8 mouse cellular contexts compared by ENCODE assay signal in the genomic region with DNA sequence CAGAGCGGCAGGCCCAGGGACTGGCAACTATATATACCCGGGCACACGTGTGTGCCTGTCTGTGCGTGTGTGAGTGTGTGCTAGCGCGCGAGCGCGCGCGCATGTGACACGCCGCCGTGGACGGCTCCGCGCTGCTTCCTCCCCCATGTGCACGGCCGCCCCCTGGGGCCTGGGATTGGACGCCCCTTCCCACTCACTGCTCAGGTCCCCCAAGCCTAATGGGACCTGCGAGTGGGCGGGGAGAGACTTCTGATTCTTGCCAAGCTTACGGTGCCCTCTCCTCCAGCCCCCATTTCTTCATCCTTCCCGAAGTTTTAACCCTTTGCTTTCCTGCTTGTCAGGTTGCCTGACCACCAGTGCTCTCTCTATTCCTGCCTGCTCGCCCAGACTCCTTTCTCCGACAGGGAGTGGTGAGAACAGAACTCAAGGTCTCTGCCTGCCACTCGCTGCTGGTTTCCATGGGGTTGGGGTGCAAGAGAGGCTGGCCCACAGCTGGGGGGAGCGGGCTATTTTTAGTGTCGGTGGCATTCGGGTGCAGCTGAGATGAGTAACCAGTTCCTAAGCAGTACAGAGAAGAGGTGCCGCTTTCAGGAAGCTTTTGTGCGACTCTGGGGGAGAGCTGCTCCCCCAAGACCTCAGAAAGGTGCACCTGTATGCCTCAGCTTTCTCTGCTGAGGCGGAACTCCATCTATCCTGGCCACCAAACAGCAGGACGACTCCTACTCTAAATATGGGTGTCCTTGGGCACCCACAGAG. TPM values are rescaled to one million over a fixed set of nuclear protein-coding genes. Genes with fewer than 3 reads are reported as not detected.
DNase-seq lines count a peak whose midpoint lies in the region; ATAC-seq and TF ChIP-seq lines count a peak whose summit lies in the region.

No protein-coding gene starts in this region.

- peaks cover 81% of the 10 kb centered on the region for H3K27me3 ChIP-seq in embryonic facial prominence, embryonic 13.5 days
- H3K27me3 ChIP-seq in hindbrain, embryonic 11.5 days (ENCODE audit: control insufficient read depth, insufficient read depth, low read length) = peaks cover 72% of the 10 kb centered on the region
- peaks cover 55% of the 10 kb centered on the region for H3K27me3 ChIP-seq in midbrain, postnatal 0 days (ENCODE audit: insufficient read depth, low read length)

- no peak overlapping the region for H3K27ac ChIP-seq in embryonic facial prominence, embryonic 13.5 days
- no peak overlapping the region for H3K27ac ChIP-seq in hindbrain, embryonic 11.5 days (ENCODE audit: low read depth, low read length)
- H3K27ac ChIP-seq in midbrain, postnatal 0 days (ENCODE audit: low read depth, low read length) = no peak overlapping the region

- intact Hi-C loops in left cerebral cortex, postnatal 14 days (cut with DNase I) = loop anchor here (2.0 to 5.0 kb wide), 2 partner anchors 13 to 119 kb away; no protein-coding TSS in a partner anchor

- WGBS in embryonic facial prominence, embryonic 13.5 days = under 1% methylated on average over 34 of the region's 34 CpGs
- under 1% methylated on average over 30 of the region's 34 CpGs for WGBS in hindbrain, embryonic 11.5 days
- WGBS in midbrain, postnatal 0 days = under 1% methylated on average over 34 of the region's 34 CpGs

- peak overlapping the region; percentile 52 for H3K4me3 ChIP-seq in embryonic facial prominence, embryonic 13.5 days
- H3K4me3 ChIP-seq in hindbrain, embryonic 11.5 days (ENCODE audit: low read depth, low read length) = peak overlapping the region; percentile 24
- peak overlapping the region; percentile 52 for H3K4me3 ChIP-seq in midbrain, postnatal 0 days (ENCODE audit: low read depth, low read length)

- H3K9ac ChIP-seq in embryonic facial prominence, embryonic 13.5 days = peak overlapping the region; percentile 68
- H3K9ac ChIP-seq in hindbrain, embryonic 11.5 days (ENCODE audit: low read depth, low read length) = 0 out of 2 replicates have a peak overlapping the region, but pooled peaks have one; percentile 23
- H3K9ac ChIP-seq in midbrain, postnatal 0 days (replicated peaks; ENCODE audit: low read length, poor library complexity, severe bottlenecking) = peak overlapping the region; percentile 14; the same call in 1 of the 2 replicates

- ATAC-seq in cerebellum, adult (ENCODE audit: insufficient number of reproducible peaks, low FRiP score, low TSS enrichment) = no peak
- no peak for ATAC-seq in embryonic facial prominence, embryonic 13.5 days (ENCODE audit: insufficient number of reproducible peaks, insufficient read depth, low FRiP score, low TSS enrichment, low read depth)
- ATAC-seq in hindbrain, embryonic 11.5 days (ENCODE audit: low FRiP score) = no peak
- peak; percentile 66 for ATAC-seq in midbrain, postnatal 0 days (ENCODE audit: low FRiP score)
- ATAC-seq in erythroblast, adult 5-6 weeks (replicated peaks; ENCODE audit: low FRiP score, poor library complexity, severe bottlenecking) = no peak

- H3K4me1 ChIP-seq in embryonic facial prominence, embryonic 13.5 days = peaks cover 51% of the 10 kb centered on the region
- H3K4me1 ChIP-seq in hindbrain, embryonic 11.5 days (replicated peaks; ENCODE audit: control insufficient read depth, insufficient read depth, low read length) = peaks cover 19% of the 10 kb centered on the region
- peaks cover 18% of the 10 kb centered on the region for H3K4me1 ChIP-seq in midbrain, postnatal 0 days (ENCODE audit: insufficient read depth, low read length)

- peaks cover 23% of the 10 kb centered on the region for H3K36me3 ChIP-seq in embryonic facial prominence, embryonic 13.5 days
- H3K36me3 ChIP-seq in hindbrain, embryonic 11.5 days (ENCODE audit: control insufficient read depth, insufficient read depth, low read length) = no peaks in the 10 kb centered on the region
- peaks cover 4% of the 10 kb centered on the region; the same call in 1 of the 2 replicates for H3K36me3 ChIP-seq in midbrain, postnatal 0 days (ENCODE audit: insufficient read depth, low read length)

- H3K4me2 ChIP-seq in embryonic facial prominence, embryonic 13.5 days = peak overlapping the region; percentile 88
- peak overlapping the region; percentile 54 for H3K4me2 ChIP-seq in hindbrain, embryonic 11.5 days (replicated peaks; ENCODE audit: low read depth, low read length)
- peak overlapping the region; percentile 80 for H3K4me2 ChIP-seq in midbrain, postnatal 0 days (ENCODE audit: low read depth, low read length, poor library complexity, severe bottlenecking)

- peak; percentile 65 to 68 for DNase-seq in cerebellum, postnatal 10 days
- peak; percentile 80 for DNase-seq in CD4-positive helper T cell, adult 2 months (ENCODE audit: low read depth, low spot score)
- peak; percentile 47 for DNase-seq in hindbrain, embryonic 11.5 days (ENCODE audit: low spot score)
- peak; percentile 89 to 94 for DNase-seq in left cerebral cortex, postnatal 14 days (ENCODE audit: low spot score in 2 of 2)
- DNase-seq in midbrain, postnatal 0 days (ENCODE audit: low spot score) = peak; percentile 76

- H3K9me3 ChIP-seq in embryonic facial prominence, embryonic 13.5 days = no peaks in the 10 kb centered on the region
- H3K9me3 ChIP-seq in hindbrain, embryonic 11.5 days (ENCODE audit: control insufficient read depth, low read length) = no peaks in the 10 kb centered on the region
- H3K9me3 ChIP-seq in midbrain, postnatal 0 days (ENCODE audit: low read length) = no peaks in the 10 kb centered on the region

- peak; percentile 20; the same call in 1 of the 2 replicates for TF ChIP-seq CTCF in midbrain, postnatal 0 days (IDR thresholded peaks at IDR 0.05)

RNA-seq across cellular contexts. Expression of a gene that starts 1.2 kb away (rescaled TPM):
- polyA plus RNA-seq in embryonic facial prominence, embryonic 13.5 days (2015; fragmentation: Nextera tagmentation; extraction: Ambion mirVana) = 0.07 TPM in 1 of 2 replicates, not detected in the other
- 0.35 and 0.60 TPM in 2 replicates for polyA plus RNA-seq in hindbrain, embryonic 11.5 days (2014; fragmentation: Nextera tagmentation; extraction: Ambion mirVana)
- 100 to 1,000 TPM; 421 to 445 TPM for total RNA-seq in left cerebral cortex, postnatal 14 days (2021)
- 5.5 and 7.3 TPM in 2 replicates for total RNA-seq in midbrain, postnatal 0 days (2014; rRNA removed)
- 0.51 and 0.64 TPM in 2 replicates for polyA plus RNA-seq in midbrain, postnatal 0 days (2015; fragmentation: Nextera tagmentation; extraction: Ambion mirVana)
- total RNA-seq in erythroblast, adult 5-6 weeks (2015; ENCODE audit: low replicate concordance) = not detected in 2 replicates
- total RNA-seq in erythroblast, adult 5-6 weeks (2017; ENCODE audit: low replicate concordance) = not detected in 2 replicates

RNA-seq across cellular contexts. Expression of a gene that starts 18.4 kb away (rescaled TPM):
- not detected in 2 replicates for polyA plus RNA-seq in embryonic facial prominence, embryonic 13.5 days (2015; fragmentation: Nextera tagmentation; extraction: Ambion mirVana)
- 8.0 and 9.5 TPM in 2 replicates for polyA plus RNA-seq in hindbrain, embryonic 11.5 days (2014; fragmentation: Nextera tagmentation; extraction: Ambion mirVana)
- total RNA-seq in left cerebral cortex, postnatal 14 days (2021) = not detected
- 0.33 TPM in 2 replicates for total RNA-seq in midbrain, postnatal 0 days (2014; rRNA removed)
- polyA plus RNA-seq in midbrain, postnatal 0 days (2015; fragmentation: Nextera tagmentation; extraction: Ambion mirVana) = 0.81 and 1.1 TPM in 2 replicates
- not detected in 2 replicates for total RNA-seq in erythroblast, adult 5-6 weeks (2015; ENCODE audit: low replicate concordance)
- not detected in 2 replicates for total RNA-seq in erythroblast, adult 5-6 weeks (2017; ENCODE audit: low replicate concordance)

RNA-seq across cellular contexts. Expression of a gene that starts 23.2 kb away (rescaled TPM):
- polyA plus RNA-seq in embryonic facial prominence, embryonic 13.5 days (2015; fragmentation: Nextera tagmentation; extraction: Ambion mirVana) = 90.4 and 92.5 TPM in 2 replicates
- polyA plus RNA-seq in hindbrain, embryonic 11.5 days (2014; fragmentation: Nextera tagmentation; extraction: Ambion mirVana) = 65.9 and 70.6 TPM in 2 replicates
- 10 to 100 TPM; 41.5 to 45.4 TPM for total RNA-seq in left cerebral cortex, postnatal 14 days (2021)
- 45.1 and 50.6 TPM in 2 replicates for total RNA-seq in midbrain, postnatal 0 days (2014; rRNA removed)
- polyA plus RNA-seq in midbrain, postnatal 0 days (2015; fragmentation: Nextera tagmentation; extraction: Ambion mirVana) = 50.6 and 57.4 TPM in 2 replicates
- total RNA-seq in erythroblast, adult 5-6 weeks (2015; ENCODE audit: low replicate concordance) = 20.2 and 21.5 TPM in 2 replicates
- 35.1 and 37.9 TPM in 2 replicates for total RNA-seq in erythroblast, adult 5-6 weeks (2017; ENCODE audit: low replicate concordance)

RNA-seq across cellular contexts. Expression of a gene that starts 30.1 kb away (rescaled TPM):
- 4.9 and 5.3 TPM in 2 replicates for polyA plus RNA-seq in embryonic facial prominence, embryonic 13.5 days (2015; fragmentation: Nextera tagmentation; extraction: Ambion mirVana)
- polyA plus RNA-seq in hindbrain, embryonic 11.5 days (2014; fragmentation: Nextera tagmentation; extraction: Ambion mirVana) = 0.54 and 0.57 TPM in 2 replicates
- under 1 TPM; 0.55 to 0.75 TPM for total RNA-seq in left cerebral cortex, postnatal 14 days (2021)
- total RNA-seq in midbrain, postnatal 0 days (2014; rRNA removed) = 0.38 and 1.5 TPM in 2 replicates
- polyA plus RNA-seq in midbrain, postnatal 0 days (2015; fragmentation: Nextera tagmentation; extraction: Ambion mirVana) = not detected in 2 replicates
- total RNA-seq in erythroblast, adult 5-6 weeks (2015; ENCODE audit: low replicate concordance) = 1.0 TPM in 1 of 2 replicates, not detected in the other
- total RNA-seq in erythroblast, adult 5-6 weeks (2017; ENCODE audit: low replicate concordance) = not detected in 2 replicates

RNA-seq across cellular contexts. Expression of a gene that starts 45.1 kb away (rescaled TPM):
- polyA plus RNA-seq in embryonic facial prominence, embryonic 13.5 days (2015; fragmentation: Nextera tagmentation; extraction: Ambion mirVana) = 44.1 and 44.6 TPM in 2 replicates
- 32.3 and 33.2 TPM in 2 replicates for polyA plus RNA-seq in hindbrain, embryonic 11.5 days (2014; fragmentation: Nextera tagmentation; extraction: Ambion mirVana)
- 100 to 1,000 TPM; 729 to 796 TPM for total RNA-seq in left cerebral cortex, postnatal 14 days (2021)
- 122 and 144 TPM in 2 replicates for total RNA-seq in midbrain, postnatal 0 days (2014; rRNA removed)
- polyA plus RNA-seq in midbrain, postnatal 0 days (2015; fragmentation: Nextera tagmentation; extraction: Ambion mirVana) = 89.2 and 93.8 TPM in 2 replicates
- total RNA-seq in erythroblast, adult 5-6 weeks (2015; ENCODE audit: low replicate concordance) = 7.1 and 8.4 TPM in 2 replicates
- total RNA-seq in erythroblast, adult 5-6 weeks (2017; ENCODE audit: low replicate concordance) = 4.6 and 8.1 TPM in 2 replicates

Comparison
In these comparisons a context has a peak if more than half of its experiments do, and no peak if none do; other contexts are left out.
1. H3K9ac ChIP-seq: peak in every context shown above with its lines; median percentile 68 in embryonic facial prominence, embryonic 13.5 days; 23 in hindbrain, embryonic 11.5 days; 14 in midbrain, postnatal 0 days.
2. RNA of a gene that starts 1.2 kb away (total RNA-seq): 421 to 445 TPM in left cerebral cortex, postnatal 14 days; 5.5 to 7.3 TPM in midbrain, postnatal 0 days and not detected in erythroblast, adult 5-6 weeks; every median in the first group is over 10 times any median in the second.
3. Peak in every context shown above with its lines, with median percentiles within 50 percentile points of each other: DNase-seq, H3K4me2 ChIP-seq and H3K4me3 ChIP-seq.